Mouse (Mus musculus) stomach, embryonic 16.5 days (tissue): ENCODE data around the gene Eci3. TPM values are rescaled to one million over a fixed set of nuclear protein-coding genes. Genes with fewer than 3 reads are reported as not detected.
"Not testable (repeated sequence)": the region's sequence is repeated elsewhere in the genome, so short reads cannot be mapped to it uniquely, and the experiment has no call there.

Experiments used
- ATAC-seq: fragments of 200-750 bp; cut with Nextera tagmentation; 2 replicates; pipeline ENCODE4 v1.8.0; 2017; ENCODE audit warnings: moderate number of reproducible peaks, moderate TSS enrichment; ENCODE audit not compliant: insufficient read depth, low FRiP score
- H3K27ac ChIP-seq: fragments of 300-500 bp; sonication (generic); 2 replicates; pipeline ENCODE4 v1.5.1; 2014; ENCODE audit warnings: low read length
- H3K27me3 ChIP-seq: fragments of 300-500 bp; sonication (generic); 2 replicates; pipeline ENCODE4 v1.6.1; 2014; ENCODE audit warnings: low read length, control low read depth, mixed read lengths; ENCODE audit not compliant: control insufficient read depth, insufficient read depth
- H3K36me3 ChIP-seq: fragments of 300-500 bp; sonication (generic); 2 replicates; pipeline ENCODE4 v1.6.1; 2014; ENCODE audit warnings: low read length; ENCODE audit not compliant: control insufficient read depth, insufficient read depth
- H3K4me1 ChIP-seq: fragments of 300-500 bp; sonication (generic); 2 replicates; pipeline ENCODE4 v1.6.1; 2014; ENCODE audit warnings: low read length, control low read depth, mixed read lengths; ENCODE audit not compliant: control insufficient read depth, insufficient read depth
- H3K4me2 ChIP-seq: fragments of 300-500 bp; sonication (generic); 2 replicates; pipeline ENCODE4 v1.6.1; 2014; ENCODE audit warnings: low read depth, low read length, mixed read lengths
- H3K4me3 ChIP-seq: fragments of 300-500 bp; sonication (generic); replicated peaks from 2 replicates; pipeline ENCODE4 v1.5.1; 2014; ENCODE audit warnings: mild to moderate bottlenecking, low read length
- H3K9ac ChIP-seq: fragments of 300-500 bp; sonication (generic); 2 replicates; pipeline ENCODE4 v1.6.1; 2014; ENCODE audit warnings: low read length
- H3K9me3 ChIP-seq: fragments of 300-500 bp; sonication (generic); replicated peaks from 2 replicates; pipeline ENCODE4 v1.6.1; 2016; ENCODE audit warnings: low read length, control low read depth; ENCODE audit not compliant: control insufficient read depth
- WGBS: fragments of 180-500 bp; shearing (Covaris S2); extraction: QIAGEN DNeasy Blood & Tissue Kit; methylation state at CpG from one replicate; pipeline ENCODE4 v1.1.7; 2014; 5-methylcytosine and 5-hydroxymethylcytosine counted together
- polyA plus RNA-seq: library from polyadenylated mRNA; unstranded; fragments of >200 nt; fragmentation: Nextera tagmentation; extraction: Ambion mirVana; gene quantifications from 2 replicates; pipeline ENCODE4 v1.2.1, GENCODE M21; 2015

Eci3 gene
- polyA plus RNA-seq, 1 experiment from 2014 or later = 1.3 TPM

GRCm38 (mm10) chr13:34958158-34958557 is 5.5 kb downstream of the Eci3 start:
- H3K4me1 ChIP-seq, H3K27ac ChIP-seq, H3K4me2 ChIP-seq, H3K9ac ChIP-seq, ATAC-seq, H3K4me3 ChIP-seq, H3K9me3 ChIP-seq, H3K36me3 ChIP-seq, H3K27me3 ChIP-seq: not testable (repeated sequence)
- WGBS = 89% methylated on average over 3 of the region's 3 CpGs

- Histone ChIP-seq H3K36me3 (no peaks in the 10 kb centered on the region), H3K27ac (no peak overlapping the region), H3K27me3 (no peaks in the 10 kb centered on the region), H3K9me3 (no peaks in the 10 kb centered on the region), H3K9ac (no peak overlapping the region), H3K4me3 (no peak overlapping the region), H3K4me2 (no peak overlapping the region), H3K4me1 (no peaks in the 10 kb centered on the region)
- WGBS = 70% methylated on average over 4 of the region's 4 CpGs
- no peak for ATAC-seq
Measured at GRCm38 (mm10) chr13:34956901-34957300, 6.7 kb downstream of the Eci3 start.

- ATAC-seq, H3K27me3 ChIP-seq: not testable (repeated sequence)
- WGBS = 83% methylated on average over 2 of the region's 2 CpGs
Measured at GRCm38 (mm10) chr13:34951437-34951836, 12.2 kb downstream of the Eci3 start.

GRCm38 (mm10) chr13:34942370-34942769 is 21.2 kb downstream of the Eci3 start:
- H3K9me3 ChIP-seq = no peaks in the 10 kb centered on the region
- H3K27me3 ChIP-seq = no peaks in the 10 kb centered on the region
- no peak overlapping the region for H3K9ac ChIP-seq
- no peaks in the 10 kb centered on the region for H3K4me1 ChIP-seq
- ATAC-seq = no peak
- H3K4me2 ChIP-seq = no peak overlapping the region
- no peak overlapping the region for H3K27ac ChIP-seq
- no peaks in the 10 kb centered on the region for H3K36me3 ChIP-seq
- H3K4me3 ChIP-seq = no peak overlapping the region

More at GRCm38 (mm10) chr13:34951437-34951836, 12.2 kb downstream of the Eci3 start:
- H3K4me3 ChIP-seq, H3K36me3 ChIP-seq, H3K27ac ChIP-seq, H3K9me3 ChIP-seq, H3K4me1 ChIP-seq, H3K9ac ChIP-seq, H3K4me2 ChIP-seq: not testable (repeated sequence)

GRCm38 (mm10) chr13:34934931-34935644 is 28.5 kb downstream of the Eci3 start:
- Histone ChIP-seq H3K4me3 (no peak overlapping the region), H3K9ac (no peak overlapping the region), H3K9me3 (no peaks in the 10 kb centered on the region), H3K27ac (no peak overlapping the region), H3K4me1 (no peaks in the 10 kb centered on the region), H3K4me2 (no peak overlapping the region), H3K36me3 (no peaks in the 10 kb centered on the region), H3K27me3 (no peaks in the 10 kb centered on the region)
- ATAC-seq = no peak
- WGBS = 71% methylated on average over 10 of the region's 10 CpGs

GRCm38 (mm10) chr13:34924210-34924609 is 39.4 kb downstream of the Eci3 start, which contains the start of the genes Fam217a and 4933417A18Rik:
Gene Fam217a, minus strand, starts transcription at chr13:34924310.
Gene 4933417A18Rik, plus strand, starts transcription at chr13:34924409.
- Histone ChIP-seq H3K27me3 (no peaks in the 10 kb centered on the region), H3K4me3 (no peak within 1 kb of the TSS), H3K4me1 (no peaks in the 10 kb centered on the region), H3K36me3 (no peaks in the 10 kb centered on the region), H3K27ac (no peak within 1 kb of the TSS), H3K9me3 (no peaks in the 10 kb centered on the region), H3K4me2 (no peak within 1 kb of the TSS), H3K9ac (no peak within 1 kb of the TSS)
- WGBS = 79% methylated on average over 4 of the region's 4 CpGs
- ATAC-seq = no peak

GRCm38 (mm10) chr13:34916520-34917167 is 47.0 kb downstream of the Eci3 start:
- H3K4me2 ChIP-seq = peak overlapping the region; percentile 73
- H3K27ac ChIP-seq = no peak overlapping the region
- no peaks in the 10 kb centered on the region for H3K36me3 ChIP-seq
- WGBS = 34% methylated on average over 36 of the region's 37 CpGs
- H3K4me3 ChIP-seq = peak overlapping the region; percentile 38
- H3K4me1 ChIP-seq = no peaks in the 10 kb centered on the region
- peak; percentile 37; the same call in 1 of the 2 replicates for ATAC-seq
- H3K9ac ChIP-seq = peak overlapping the region; percentile 65
- no peaks in the 10 kb centered on the region for H3K9me3 ChIP-seq
- no peaks in the 10 kb centered on the region for H3K27me3 ChIP-seq

- no peaks in the 10 kb centered on the region for H3K27me3 ChIP-seq
- no peak overlapping the region for H3K9ac ChIP-seq
- H3K36me3 ChIP-seq = no peaks in the 10 kb centered on the region
- no peak for ATAC-seq
- H3K4me1 ChIP-seq = no peaks in the 10 kb centered on the region
- H3K4me3 ChIP-seq = no peak overlapping the region
- WGBS = 74% methylated on average over 9 of the region's 9 CpGs
- no peak overlapping the region for H3K27ac ChIP-seq
- H3K4me2 ChIP-seq = no peak overlapping the region
- H3K9me3 ChIP-seq = no peaks in the 10 kb centered on the region
Measured at GRCm38 (mm10) chr13:34914614-34915013, 49.0 kb downstream of the Eci3 start.
